Mouse (Mus musculus) adrenal gland, adult 2 months (tissue): ENCODE data around the gene St6galnac3. TPM values are rescaled to one million over a fixed set of nuclear protein-coding genes. Genes with fewer than 3 reads are reported as not detected.

ENCODE experiments used
- DNase-seq: peaks from one replicate; pipeline ENCODE4 v3.0.0; 2021
- polyA plus RNA-seq: library from polyadenylated mRNA; depleted of rRNA; stranded (reverse); fragments of >200 nt; gene quantifications from 2 replicates; pipeline ENCODE4 v1.2.3, GENCODE M21; 2012
- total RNA-seq, 2 experiments: library from RNA; stranded (reverse); gene quantifications; 2 replicates each; pipeline ENCODE4 v1.2.3; 2021

St6galnac3 gene
- total and polyA plus RNA-seq, 3 experiments: 0.40 to 16.9 (median 7.9) TPM

DNA sequence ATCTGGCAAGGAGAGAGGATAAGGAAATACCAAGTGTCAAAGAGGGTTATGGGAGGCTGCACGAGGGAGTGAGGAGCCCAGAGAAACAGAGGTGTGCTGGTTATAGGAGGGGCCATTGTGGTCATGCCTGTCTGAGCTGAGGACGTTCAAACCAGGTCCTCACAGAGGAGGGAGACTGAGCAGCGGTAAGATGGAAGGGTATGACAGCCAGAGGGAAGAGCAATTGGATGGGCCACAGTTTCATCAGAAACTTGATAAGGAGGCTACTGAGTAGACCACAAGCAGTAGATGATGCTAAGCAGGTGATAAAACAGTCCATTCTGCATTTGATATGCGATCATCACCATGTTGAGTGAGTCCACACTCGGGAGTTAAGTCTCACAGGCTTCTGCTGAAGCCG, 212.4 kb downstream of the St6galnac3 start:
- no peak for DNase-seq

DNA sequence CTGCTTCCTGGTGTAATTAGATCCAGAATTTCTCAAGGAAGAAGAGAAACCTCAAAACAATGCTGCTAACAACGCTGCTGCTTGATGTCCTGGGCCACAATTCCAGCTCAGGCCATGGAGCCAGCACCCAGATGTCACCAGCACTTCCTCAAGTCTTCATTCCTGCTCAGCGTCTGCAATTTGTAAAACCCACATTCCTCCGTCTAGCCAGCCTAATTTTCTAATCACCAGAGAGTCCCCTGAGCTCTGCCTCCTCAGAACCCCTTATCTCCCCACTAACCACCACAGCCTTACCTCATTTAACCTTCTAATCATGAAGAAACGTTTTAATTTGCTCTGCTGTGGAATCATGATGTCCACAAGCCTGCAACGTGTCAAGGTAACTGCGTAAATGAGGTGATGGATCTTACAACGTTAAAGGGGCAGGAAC, 213.8 kb downstream of the St6galnac3 start:
- no peak for DNase-seq

DNA sequence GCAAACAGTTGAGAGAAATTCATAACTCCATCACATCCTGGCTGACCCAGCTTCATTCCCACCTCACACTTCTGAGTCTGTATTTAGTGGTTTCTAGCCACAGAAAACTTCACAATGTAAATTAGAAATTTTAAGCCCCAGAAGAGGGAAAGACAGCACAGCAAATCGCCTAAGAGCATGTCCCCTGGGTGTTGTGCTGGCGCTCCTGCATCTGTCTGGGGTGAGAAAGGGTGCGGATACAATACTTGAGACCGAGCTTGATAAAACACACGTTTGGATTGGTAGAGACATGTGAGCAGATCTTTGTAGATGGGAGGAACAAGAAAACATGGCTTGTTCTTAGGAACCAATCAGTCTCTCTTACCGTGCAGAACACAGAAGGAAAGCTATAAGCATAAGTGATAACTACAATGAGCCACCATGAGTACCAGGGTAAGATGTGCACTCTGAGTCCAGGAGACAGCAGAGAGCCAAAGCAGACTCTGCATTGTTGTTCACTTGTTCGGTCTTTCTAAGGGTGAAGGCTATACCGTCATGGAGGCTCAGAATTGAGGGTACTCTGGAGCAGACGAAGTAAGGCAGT, 214.8 kb downstream of the St6galnac3 start:
- no peak for DNase-seq

DNA sequence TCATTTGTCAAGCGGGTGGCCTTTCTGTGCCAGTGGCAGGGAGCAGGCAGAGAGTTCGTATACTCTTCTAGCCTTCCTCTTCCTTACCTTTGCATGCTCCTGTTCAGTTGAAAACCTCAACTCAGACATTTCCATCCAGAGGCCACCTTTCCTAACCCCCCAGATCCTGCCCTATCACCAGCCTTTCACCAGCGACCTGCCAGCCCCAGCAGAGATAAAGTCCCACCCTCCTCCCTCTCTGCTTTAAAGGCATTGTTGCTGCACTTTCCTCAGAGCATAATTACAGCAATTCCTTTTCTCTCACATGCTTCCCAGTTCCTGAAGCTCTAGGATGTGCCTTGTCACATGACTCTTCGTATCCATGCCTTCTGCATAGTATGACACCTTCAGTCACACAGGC, 215.3 kb downstream of the St6galnac3 start:
- no peak for DNase-seq

DNA sequence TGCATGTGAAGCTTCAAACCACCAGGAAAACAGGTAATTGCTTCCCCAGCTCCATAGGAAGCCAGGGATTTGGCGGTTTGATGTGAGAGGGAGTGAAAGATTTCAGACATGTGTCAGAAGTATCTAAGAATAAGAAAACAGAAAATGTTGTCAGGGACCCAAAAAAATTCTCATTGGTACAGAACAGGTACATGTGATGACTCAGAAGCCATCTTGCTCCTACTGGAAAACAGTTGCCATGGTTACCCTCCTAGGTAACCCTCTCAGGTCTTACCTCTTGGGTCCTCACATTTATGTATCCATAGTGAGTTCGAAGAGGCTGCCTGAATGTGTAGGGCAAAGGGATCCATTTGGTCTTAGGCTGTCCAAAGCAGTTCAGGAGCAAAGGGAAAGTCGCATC, 215.9 kb downstream of the St6galnac3 start:
- no peak for DNase-seq

DNA sequence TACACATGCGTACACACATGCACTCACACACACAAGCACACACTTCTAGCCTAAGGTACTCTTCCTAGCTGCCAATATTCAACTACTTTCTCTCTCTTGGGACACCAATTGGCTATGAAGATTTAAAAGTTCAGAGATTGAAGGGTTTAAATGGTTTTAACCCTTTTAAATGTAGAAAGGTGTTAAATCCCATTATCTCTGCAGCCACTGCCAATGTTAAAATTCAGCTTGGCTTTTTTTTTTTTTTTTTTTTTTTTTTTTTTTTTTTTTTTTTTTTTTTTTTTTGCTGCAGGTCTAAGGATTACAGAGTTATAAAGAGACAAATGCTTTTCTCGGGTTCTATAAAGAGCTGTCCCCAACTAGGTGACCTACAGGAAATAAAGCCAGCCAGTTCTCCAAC, 216.4 kb downstream of the St6galnac3 start:
- DNase-seq: no peak

DNA sequence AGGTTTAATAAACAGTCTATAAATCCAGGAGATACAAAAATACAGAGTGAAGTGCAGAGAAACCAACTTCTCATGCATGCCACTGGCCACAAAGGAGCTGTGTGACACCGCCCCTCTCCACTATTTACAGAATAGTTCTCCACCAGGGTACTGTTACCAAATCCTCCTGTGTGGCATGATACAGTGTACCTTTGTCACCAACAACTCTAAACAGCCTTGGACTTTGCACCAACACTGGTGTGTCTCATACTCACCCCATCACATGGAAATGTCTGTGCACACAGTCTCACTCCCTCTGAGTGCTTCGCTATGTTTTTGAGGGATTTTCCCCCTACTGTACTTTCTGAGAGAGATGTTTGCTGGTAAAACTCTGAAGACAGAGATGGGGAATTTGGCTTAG, 217.4 kb downstream of the St6galnac3 start:
- DNase-seq: no peak

DNA sequence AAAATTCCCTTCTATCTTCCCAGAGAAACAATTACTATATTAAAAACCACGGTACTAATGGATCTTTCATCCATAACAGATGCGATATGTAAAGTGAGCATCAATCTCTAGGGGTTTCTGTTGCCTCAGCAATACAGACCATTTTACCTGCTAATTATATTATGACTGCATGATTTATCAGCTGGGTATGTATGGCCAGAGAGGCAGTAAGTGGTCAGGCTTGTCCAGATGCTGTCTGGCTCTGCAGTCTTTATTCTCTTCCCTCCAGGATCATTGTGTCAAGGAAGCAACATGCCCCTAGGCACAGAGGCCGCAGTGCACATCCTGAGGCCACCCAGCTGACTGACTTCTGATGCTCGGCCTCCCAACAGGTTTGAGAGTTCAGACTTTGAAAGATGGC, 222.5 kb downstream of the St6galnac3 start:
- no peak for DNase-seq

DNA sequence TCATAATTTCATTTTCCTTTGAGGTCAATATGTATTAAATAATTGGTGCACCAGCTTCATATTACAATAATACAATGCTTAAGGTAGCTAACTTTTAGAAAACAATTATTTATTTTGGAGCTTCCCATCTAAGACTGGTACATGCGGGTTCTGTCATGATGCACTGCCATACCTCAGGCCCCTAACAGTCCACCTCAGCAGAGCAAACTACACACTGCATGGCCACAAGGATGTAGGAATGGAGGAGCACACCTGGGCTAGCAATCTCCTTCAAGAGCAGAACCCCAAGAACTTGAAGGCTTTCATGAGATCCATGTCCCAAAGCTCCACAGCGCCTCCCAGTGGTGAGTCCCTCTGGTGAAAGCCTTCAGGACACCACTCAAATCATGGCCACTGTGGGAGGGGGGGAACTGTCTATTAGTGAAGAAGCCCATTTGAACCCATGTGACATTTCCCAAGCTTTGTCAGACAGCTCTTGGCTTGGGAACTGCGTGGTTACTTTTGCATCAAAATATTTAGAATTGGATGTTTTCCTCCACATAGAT, 223.6 kb downstream of the St6galnac3 start:
- DNase-seq: peak; percentile 71

DNA sequence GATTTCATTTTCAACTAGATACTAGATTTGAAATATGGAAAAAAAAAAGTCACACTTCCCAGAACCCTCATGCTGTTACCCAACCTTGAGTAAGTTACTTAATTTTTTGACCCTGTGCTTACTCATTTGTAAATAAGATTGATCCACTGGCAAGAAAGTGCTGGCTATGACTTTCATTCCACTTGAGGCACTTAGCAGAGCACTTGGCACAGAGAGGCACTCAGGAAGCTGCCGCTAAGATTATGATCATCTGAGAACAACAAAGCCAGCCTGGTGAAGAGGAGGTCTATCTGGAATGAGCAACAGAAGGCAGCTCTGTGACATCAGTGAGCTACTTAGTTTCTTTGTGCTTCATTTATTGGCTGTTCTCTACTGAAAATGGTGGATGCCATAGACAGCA, 232.0 kb downstream of the St6galnac3 start:
- peak; percentile 13 for DNase-seq

DNA sequence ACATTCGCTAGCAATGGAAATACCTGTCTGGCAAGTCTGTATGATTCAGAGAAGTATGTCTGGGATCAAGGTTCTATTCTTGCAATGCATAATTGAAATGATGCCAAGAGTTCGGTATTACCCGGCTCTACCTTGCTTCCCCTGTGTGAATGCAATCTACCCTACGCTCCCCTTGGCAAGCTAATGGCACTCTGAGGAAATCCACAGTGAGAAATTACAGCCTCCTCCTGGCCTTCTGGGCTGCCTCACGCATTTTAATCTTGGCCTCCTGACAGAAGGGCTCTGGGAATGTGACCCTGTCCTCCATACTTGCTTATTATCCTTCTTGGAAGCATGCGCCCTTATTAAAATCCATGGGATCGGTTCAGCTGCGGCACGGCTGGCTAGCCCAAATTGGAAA, 235.3 kb downstream of the St6galnac3 start:
- peak; percentile 40 for DNase-seq

DNA sequence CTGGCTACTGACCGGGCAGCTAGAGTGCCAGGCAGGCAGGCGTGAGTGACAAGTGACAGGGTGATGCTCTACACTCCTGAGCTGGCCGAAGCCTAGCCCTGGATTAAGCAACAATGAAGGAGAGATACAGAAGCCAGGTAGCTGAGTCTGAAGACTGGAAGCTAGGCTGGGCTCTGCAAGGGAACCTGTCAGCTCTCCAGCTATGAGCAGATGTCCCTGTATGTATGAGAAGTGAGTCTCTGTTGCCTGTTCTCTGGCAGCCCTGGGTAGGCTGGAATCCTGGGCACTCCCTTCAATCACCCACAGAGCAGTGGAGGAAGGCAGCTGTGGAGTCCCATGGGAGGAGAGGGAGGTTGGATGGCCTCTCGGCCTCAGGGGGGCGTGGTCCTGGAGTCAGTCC, 236.0 kb downstream of the St6galnac3 start:
- DNase-seq: no peak

DNA sequence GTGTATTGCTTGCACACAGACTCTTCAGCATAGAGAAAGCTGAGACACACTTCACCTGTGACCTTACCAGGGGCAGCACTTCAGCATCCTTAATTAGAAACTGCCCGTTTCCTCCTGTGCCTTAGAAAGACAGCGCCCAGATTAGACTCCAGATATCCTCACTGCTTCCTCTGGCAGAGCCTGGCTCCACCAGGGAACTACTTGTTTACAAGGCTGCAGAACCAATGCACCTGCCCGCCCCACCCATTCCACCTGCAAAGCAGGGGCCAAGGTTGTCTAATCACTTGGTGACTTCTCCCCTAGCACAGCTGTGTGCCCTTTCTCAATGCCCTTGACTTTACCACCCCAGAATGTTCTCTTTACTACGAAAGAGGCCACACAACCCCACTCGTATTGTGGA, 239.8 kb downstream of the St6galnac3 start:
- DNase-seq: no peak

DNA sequence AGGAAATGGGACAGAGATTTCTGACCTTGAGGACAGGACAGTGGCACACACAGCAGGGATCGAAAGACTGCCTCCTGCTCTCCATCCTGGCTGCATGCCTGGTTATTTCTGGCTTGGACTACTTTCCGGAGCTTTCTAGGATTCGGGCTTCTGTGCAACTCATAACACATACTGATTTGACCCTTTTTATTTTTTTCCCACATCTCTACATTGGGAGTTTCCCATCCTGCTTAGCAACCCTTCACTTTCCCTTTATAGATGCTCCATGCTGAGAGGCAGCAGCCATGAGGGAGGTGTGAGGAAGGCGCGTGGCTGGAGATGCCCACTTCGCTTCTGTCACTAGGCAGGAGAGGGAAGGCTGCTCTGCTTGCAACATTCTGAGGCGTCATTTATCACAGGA, 240.3 kb downstream of the St6galnac3 start:
- peak; percentile 69 for DNase-seq

DNA sequence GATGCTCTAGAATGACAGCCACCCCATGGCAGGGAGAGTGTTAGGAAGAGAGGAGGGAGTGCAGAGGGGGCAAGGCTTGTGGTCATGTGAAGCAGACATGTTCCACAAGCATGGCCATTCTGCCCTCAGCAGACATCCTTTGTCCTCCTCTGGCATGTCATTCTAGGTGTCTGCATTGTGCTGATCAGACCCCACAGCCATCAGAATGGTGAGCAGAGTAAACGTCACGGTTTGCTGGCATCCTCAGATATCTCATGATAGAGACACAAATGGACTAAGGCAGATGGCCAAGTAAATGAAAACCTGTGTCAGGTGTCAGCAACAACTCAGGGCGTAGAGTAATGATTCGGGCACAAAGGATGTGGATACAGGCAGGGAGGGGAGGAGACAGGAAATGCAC, 241.3 kb downstream of the St6galnac3 start:
- no peak for DNase-seq

DNA sequence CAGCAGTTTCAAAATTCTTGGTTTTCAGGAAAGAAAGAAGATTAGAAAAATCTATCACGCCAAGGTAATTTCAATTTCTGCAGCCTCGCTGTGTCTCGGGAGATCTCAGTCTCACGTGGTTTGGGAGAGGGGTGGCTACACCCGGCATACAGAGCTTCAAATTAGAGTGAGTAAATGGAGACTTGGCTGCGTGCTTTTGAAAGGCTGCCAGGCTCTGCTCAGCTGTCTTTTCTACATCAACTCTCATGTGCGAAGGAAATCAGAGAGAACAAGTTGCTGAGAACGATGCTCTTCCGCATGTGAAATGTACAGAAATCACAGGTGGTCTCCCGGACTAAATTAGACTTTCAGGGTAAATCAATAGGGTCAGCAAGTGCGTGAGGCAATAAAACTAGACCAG, 242.9 kb downstream of the St6galnac3 start:
- no peak for DNase-seq

DNA sequence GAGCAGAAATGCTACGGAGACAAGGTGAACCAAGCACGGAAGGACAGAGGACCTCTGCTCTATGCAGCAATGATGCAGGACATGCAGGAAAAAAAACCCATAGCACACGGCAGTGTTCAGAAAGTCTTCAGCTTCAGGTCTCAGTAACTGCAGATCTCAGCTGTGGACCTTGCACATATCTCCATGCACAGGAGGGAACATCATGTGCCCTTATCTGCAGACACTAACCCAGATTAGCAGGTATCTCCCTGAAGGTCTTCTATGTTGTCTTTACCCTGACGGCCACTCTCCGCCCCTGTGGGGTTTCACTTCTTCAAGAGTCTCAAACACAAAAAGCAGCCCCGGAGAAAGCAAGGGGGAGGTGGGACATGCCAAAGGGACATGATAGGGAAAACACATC, 244.0 kb downstream of the St6galnac3 start:
- DNase-seq: no peak

DNA sequence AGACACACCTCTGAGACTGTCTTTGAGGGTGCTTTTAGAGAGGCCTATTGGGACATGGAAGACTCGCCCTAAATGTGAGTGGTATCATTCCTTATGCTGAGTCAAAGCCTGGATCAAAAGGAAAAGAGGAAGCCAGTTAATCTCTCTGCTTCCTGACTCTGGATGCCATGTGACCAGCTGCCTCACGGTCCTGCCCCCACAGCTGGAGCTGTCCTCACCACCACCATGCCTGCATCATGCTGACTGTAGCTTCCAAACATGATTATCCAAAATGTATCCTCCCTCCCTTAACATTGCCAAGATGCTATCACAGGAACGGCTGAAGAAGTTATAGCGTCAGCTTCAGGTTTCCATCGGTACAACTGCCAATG, 244.4 kb downstream of the St6galnac3 start:
- DNase-seq: no peak

DNA sequence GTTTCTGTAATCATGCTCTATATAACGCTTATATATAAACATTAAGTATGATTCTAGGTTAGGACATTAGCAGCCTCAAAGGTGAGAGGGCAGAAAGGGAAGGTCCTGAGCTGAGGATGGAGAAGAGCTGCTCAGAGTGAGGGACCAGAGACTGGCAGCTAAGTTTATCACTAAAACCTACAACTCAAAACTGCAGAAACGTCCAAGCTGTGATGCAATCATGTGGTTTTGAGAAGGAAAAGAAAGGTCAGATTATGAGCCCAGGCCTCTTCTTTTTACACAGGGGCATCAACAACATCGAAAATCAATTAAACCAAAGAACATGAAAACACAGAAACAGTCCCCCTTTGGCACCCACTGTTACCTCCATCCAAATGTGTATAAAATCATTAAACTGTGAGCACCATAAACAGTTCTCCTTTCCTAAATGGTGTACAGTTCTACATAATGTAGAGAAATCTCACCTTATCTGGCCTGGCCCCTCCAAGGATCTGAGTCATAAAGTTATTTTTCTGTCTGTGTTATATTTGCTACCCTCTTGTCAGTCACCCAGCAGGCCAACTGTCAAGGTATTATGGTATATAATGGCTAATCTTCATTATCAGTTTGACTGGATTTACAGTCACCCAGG, 244.9 kb downstream of the St6galnac3 start:
- DNase-seq: no peak

DNA sequence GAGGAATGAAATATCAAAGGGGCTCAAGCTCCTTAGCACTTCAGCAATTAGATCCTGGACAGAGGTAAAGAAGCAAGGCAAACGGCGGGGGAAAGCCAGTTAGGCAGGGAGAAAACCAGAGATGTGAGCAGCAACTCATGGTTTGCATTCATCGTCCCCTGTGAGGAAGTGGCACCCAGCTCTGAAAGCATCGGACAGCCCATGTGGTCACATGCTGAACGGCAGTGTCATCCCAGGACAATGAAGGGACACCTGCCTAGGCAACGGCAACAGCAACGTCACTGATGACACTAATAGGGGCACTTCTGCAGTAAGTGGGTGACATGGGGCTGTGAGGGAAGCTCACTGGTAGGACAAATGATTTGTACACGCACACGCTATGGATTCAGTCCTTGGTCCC, 249.1 kb downstream of the St6galnac3 start:
- DNase-seq: no peak

DNA sequence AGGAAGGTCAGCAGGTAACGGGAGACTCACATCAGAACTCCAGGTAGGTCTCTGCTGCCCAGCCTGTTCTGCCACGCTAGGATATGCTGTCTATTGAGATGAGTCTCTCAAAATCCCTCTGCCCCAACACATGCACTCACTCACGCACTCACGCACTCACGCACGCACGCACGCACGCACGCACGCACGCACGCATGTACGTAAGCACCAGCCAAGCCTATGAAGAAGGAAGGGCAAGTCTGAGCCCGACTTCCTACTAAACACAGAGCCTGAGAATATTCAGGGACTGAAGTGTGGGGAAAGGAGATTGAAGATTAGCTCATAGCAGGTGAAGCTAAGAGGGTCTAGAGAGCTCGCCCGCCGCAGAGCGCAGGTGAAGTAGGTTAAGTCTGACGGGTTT, 249.5 kb downstream of the St6galnac3 start:
- no peak for DNase-seq

DNA sequence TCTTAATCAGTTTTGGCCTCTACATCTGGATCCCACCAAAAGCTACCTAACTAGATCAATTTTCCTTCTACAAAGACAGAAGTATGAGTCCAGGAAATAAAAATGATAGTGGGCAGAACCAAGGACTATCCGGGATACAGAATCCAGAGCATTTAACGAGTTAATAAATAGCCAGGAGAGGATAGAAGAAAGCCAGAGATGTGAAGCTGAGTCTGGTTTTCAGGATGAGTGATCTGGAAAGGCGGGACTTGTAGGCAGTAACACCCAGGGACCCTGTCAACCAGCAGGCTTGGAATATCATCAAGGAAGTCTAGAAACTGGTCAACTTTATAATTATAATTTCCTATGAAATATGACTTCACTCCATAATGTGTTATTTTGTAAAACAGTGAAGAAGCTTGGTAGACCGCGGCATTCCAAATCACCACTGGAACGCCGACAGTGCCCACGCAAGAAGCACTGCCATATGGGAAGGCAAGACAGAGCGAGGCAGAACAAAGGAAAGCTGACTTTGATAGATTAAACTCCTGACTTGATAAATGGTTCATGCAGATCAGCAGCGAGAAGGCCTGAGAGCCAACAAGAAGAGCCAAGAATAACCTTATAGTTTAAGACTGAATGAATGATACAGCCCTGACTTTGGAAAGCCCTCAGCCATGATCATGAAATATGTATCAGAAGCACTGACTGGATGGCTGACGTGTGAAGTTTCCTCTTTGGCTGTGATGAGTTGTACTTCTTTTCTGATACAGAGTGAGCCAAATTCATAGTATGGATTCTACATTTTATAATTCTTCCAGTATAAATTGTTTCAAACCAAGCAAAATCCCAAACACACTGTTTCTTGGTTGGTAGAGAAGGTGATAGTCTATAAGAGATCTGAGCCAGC, 252.1 kb downstream of the St6galnac3 start:
- DNase-seq: no peak

DNA sequence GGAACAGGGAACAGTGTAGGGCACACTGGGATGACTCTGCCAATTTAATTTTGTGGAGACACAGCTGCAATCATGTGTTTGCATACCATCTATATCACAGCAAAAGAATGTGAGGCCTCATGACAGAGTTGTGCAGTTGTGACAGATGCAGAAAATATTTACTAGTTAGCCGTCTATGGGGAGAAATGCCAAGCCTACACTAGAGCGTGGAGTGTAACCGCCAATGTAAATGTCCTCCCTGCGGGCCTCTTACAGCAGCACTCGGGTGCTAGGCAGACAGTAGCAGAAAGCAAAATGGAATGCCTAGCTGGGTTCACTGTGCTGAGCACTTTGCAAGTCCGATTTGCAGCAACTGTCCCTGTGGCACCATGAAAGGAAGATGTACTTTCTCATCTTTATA, 261.1 kb downstream of the St6galnac3 start:
- DNase-seq: no peak
